Mouse (Mus musculus): ENCODE results near the gene Rbfox1.

Gene Rbfox1

DNA sequence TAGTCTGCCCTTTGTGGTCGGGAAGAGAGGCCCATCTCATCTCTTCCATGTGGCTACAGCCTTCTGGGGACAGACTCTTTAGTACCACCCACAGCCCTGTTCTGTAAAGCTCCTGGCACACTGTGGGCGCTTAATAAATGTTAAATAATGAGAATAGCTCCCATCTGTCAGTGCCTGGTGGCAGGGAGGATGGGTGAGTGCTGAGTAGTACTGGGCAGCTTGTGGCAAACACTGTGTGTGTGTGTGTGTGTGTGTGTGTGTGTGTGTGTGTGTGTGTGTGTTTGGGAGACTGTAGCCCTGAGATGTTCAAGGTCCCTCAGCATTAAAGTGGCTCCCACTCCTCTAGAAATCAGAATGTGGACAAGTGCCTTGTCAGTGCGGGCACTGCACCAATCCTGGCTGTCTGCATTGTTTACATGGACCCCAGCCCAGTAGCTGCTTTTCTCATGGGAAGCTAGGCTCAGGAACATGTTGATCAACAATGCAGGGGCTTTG, 1196.0 kb downstream of the Rbfox1 start:
- no peak for DNase-seq (ENCODE audit: low read depth, low spot score)

DNA sequence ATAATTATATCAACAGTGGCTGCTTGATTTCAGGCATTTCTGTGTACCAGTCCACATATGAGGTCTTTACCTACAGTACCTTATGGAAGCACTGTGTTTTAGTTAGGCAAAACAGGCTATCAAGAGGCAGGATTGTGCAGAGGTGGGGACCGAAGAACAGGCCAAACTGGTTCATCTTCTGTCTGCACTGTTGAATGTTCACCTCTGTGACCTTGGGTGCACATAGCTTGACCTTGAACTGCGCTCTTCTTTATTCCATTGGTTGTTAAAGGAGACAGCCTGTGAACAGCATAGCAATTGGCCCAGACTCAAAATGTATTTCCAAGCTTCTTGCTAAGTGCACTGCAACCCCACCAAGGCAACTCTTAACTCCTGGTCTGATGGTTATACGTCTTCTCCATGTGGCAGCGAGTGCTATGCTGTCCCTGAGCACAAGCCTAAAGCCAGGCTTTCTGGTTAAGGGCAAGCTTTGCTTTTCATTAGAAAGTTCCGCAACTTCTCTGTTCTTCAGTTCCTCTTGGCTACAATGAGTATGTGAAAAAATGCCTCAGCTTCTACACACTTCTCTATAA, 1196.6 kb downstream of the Rbfox1 start:
- DNase-seq (ENCODE audit: low read depth, low spot score) = no peak

DNA sequence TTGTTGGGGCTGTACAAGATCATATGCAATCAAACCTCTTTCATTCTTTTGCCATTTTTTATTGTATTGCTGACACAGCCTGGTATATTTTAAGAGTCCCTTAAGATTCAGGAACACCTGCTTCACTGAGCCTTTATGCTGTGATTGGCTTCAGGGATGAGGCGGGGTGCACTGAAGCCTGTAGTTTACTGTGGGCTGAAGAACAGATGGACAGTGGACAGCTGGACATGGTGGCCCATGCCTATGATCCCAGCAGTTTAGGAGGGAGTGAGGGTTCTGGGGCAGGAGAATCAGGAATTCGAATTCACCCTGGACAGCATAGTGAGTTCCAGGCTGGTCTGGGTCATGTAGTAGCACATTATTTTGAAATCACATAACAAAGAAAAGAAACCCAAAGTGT, 1198.8 kb downstream of the Rbfox1 start:
- DNase-seq (ENCODE audit: low read depth, low spot score) = no peak

DNA sequence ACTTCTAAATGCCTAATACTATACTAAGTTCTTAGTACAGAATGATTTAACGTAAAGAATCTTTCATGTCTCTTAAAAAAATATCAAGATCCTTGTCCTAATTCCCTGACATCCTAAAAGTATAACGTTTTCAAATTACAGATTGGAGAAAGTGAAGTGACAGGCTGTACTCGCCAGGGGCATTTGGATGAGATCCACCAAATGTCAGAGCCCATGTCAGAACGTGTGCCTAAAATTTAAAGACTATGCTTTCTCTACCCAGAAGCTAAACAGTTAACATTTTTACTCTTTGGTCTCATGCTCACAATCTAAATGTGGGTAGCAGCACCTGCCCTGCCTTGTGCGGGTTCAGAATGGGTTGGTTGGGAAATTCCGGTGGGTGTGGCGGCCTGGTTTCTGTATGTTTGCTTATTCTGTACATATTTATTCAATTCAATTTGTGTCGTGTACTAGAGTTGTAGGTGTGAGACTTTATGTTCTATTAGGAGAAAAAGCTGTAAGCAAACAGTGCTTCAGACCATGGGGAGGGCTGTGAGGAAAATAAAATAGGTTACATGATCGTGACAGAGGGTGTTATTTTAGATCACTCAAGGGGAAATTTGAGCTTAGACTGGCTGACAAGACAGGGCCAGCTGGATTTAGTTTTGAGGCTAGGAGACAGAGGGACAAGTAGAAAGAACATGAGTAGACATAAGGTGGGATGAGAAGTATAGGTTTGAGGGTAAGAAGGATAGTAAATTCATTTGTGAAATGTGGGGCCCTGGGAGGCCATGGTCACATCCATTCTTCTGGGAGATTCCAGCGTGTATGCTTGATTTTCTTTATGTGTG, 1203.7 kb downstream of the Rbfox1 start:
- no peak for DNase-seq (ENCODE audit: low read depth, low spot score)

DNA sequence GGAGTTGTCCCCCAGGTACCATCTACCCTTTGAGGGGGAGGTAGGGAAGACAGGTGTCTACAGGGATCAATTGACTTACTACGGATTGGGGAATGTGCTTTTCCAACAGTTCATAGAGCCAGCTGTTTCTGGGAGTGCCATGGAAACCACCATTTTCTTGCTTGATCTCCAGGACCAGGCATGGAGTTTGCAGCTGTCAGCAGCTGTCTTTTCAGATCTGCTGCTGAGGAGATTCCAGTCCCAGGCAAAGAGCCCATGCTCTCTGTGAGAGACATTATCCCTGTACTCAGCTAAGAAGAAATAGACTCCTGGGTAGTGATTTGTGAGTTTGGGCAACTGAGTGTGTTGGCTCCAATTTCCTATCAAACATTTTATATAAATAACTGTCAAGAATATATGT, 1204.3 kb downstream of the Rbfox1 start:
- DNase-seq (ENCODE audit: low read depth, low spot score) = no peak

DNA sequence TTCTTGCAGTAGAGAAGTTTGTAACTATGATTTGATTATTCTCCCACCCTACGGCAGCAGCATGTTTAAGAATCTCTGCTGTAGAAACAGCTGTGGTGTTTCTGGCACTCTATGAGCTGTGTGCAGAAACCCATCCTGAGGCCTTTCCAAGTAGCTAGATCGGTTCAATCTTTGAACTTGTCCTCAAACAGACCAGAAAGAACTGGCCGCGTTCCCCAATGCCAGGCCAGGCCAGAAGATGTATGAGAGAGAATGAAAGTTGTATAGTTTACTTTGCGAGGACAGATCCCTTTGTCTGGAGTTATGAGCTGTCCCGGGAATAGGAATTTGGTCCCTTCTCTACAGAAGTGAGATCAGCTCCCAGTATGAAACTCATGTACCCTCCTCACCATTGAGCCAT, 1205.0 kb downstream of the Rbfox1 start:
- no peak for DNase-seq (ENCODE audit: low read depth, low spot score)

DNA sequence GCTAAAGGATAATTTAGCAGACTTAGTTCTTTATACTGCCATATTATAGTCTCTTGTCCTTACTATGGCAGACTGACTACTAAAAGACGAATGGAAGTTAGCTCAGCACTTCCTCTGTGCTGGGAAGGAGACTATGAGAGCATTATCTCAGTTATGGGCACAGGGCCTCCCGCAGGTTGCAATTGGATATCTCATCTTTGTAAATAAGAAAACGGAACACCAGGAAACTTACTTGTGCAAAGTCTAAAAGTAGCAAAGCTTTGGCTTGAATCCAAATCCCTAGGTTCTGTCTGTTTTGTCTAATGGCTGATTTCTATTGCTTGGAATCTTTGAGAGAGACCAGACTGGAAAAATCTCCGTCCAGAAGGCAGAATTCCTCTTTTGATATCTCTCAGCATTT, 1207.7 kb downstream of the Rbfox1 start:
- DNase-seq (ENCODE audit: low read depth, low spot score) = no peak

DNA sequence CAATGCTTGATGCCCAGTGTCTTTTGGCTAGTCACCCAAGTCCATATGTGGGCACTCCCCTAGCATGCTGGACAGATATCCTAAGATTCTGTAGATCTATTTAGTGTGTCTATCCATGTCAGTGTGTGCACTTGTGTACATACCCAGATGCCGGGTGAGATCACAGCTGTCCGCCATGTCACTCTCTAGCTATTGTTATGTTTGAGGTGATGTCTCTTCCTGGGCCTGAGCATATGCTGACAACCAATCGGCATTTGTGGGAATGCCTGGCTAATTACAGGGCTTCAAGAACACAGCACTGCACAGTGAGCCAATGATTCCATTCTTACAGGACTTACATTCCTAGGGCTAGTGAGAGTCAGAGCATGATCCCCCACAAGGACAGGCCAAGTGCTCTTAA, 1208.5 kb downstream of the Rbfox1 start:
- DNase-seq (ENCODE audit: low read depth, low spot score) = no peak

DNA sequence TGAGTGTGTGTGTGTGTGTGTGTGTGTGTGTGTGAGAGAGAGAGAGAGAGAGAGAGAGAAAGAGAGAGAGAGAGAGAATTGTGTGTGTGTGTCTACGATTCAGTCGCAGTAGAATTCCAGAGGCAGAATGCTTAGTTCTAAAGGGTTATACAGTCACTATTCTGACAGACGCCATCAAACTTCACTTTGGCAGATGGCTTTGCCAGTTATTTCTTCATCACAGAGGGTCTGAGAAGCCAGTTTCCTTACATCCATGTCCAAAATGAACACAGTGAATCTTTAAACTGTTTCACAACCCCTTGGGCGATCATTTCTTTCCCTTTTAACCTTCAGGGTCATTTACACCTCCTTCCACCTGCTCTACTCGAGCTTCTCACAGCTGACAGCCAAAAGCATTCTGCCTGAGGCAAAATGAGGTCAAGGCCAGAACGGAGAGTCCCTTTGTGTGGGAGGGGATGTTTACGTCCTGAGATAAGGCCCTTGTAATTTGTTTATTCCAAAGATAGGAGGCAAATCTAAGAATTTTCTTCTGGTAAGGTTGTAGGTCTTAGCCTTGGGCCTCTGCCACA, 1209.1 kb downstream of the Rbfox1 start:
- no peak for DNase-seq (ENCODE audit: low read depth, low spot score)

DNA sequence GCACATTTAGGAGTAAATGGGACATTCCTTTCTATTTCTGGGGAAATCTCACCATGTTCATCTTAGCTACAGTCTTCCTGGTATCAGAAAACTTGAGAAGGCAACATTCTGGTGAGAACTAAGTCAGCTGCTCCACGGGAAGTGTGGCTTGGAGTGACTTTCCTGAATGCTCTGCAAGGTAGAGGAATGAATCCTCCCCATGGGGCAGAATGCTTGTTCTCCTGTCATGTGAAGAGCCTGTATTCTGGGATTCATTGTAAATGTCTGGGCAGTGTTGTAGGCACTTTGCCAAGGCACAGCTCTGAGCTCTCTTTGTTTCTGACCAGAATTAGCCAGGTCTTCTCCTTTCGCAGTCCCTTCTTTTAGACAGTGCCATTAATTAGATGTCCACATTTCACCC, 1211.9 kb downstream of the Rbfox1 start:
- no peak for DNase-seq (ENCODE audit: low read depth, low spot score)

DNA sequence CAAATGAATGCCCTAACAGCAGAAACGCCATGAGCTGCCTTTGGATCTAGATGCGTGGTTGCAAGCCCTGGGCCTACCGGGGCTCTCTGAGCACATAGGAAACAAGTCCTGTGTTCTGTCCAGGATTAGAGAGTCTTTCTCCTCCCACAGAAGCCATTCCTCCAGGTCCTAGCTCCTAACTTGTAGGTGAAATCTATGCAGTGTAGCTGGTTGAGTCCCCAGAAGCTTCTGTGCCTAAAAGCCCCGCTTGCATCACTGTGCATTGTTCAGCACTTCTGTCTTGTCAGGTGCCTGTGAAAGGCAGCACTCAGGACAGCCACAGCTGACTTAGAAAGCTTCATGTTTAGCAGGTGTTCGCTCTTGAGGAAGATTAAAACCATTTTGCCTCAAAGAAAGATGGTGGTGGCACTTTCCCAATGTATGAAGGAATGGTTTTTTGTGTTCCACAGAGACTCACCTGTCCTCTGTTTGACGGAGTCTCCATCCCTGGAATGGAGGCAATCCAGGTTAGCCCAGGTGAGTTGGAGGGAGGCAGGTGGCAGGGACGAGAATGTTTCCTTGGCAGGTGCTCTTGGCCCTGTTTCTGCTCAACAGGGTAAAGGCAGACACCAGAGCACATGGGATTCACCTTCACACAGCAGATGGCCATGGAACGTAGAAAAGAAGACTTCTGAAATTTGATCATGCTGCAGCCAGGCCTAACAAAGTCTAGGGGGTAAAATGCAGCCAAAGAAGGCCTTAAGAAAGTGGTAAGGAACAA, 1213.0 kb downstream of the Rbfox1 start:
- no peak for DNase-seq (ENCODE audit: low read depth, low spot score)

DNA sequence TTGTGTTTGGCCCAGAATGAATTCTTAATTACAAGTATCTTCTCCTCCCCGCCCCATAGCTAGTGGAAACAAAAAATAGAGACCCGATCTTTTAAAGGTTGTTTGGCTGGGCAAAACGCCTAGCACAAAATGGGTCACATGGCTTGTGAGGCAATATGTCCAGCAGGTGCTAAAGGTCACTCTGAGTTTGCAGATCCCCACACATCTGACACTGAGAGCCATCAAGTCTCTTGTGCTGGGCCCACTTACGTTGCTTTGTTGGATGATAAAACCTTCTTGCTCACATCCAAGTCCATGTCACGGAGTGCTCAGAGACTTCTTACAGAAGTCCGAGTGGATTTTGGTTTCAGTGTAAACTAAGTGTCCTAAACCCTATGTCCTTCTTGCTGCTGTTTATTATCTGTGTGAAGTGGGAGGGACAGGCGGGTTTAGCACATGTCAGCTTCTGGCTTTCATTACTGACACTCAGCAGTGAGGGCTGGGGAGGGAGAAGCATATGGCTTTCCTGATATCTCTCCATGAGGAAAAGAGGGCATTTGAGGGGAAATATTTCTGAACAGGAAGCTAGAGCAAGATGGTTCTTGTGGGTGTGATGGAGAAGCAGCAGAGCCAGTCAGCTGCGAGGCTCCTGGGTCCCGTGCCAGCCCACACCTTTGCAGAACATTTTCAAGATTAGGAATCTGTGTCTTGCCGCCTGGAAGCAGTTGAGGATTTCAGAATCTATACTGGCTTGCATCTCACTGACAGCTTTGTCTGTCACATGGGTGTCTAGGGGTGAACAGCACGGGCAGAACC, 1214.5 kb downstream of the Rbfox1 start:
- DNase-seq (ENCODE audit: low read depth, low spot score) = no peak

DNA sequence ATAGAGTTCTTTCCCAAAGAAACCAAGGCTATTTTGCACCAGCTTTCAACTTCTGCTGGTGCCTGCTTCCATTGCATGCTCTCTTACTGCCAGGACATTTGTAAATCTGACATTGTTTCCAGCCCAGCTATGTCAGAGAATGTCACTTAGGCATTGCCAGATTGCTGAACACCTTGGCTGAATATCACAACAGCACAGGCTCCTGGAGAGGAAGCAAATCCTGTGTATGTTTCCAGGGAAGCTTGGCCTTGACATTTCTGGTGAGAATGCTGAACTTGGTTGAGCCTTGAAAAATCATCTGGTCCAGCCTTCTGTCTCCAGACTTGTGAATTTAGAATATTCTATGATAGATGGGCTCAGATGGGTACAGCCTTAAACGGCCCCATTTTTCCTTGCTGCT, 1217.3 kb downstream of the Rbfox1 start:
- no peak for DNase-seq (ENCODE audit: low read depth, low spot score)

DNA sequence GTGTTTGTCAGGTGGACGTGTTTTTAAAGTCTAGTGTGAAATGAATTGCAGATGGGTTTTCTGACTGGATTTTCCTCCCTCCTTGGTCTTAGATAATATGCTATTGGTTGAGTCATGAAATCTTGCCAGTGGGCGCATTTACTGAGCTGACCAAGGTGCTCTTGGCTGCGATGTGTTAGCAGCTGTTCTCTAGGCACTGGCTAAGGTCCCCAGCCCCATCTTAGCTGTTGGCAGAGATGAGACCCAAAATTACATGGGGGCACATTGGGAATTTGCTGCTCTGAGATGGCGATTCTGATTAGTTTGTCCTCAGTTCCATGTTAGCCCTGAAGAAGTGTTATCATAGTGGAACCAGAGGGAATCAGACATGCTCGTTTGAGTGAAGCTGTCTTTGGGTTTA, 1218.1 kb downstream of the Rbfox1 start:
- no peak for DNase-seq (ENCODE audit: low read depth, low spot score)

DNA sequence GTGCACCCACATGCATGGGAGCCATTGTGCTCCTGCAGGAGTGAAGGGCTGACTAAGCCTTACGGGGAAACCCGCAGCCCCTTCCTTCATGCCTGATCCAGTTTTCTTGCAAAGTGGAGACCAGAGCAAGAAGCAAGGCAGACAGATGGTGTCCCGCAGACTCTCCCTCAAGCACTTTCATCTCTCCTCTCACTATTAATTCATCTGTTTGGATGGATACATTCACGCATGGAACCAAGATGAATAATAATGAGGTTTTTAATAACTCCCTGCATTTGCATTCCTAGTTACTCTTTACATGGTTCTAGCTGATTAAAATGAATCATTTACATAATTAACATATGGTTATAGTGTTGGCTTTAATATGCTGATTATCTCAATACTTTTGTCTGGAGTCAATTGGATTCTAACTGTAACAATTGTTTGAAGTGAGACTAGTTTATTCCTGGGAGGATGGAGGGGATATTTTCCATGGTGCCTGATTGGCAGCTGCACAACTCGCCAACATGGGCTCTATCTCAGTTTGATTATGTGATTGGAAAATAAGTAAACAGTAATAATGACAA, 1221.4 kb downstream of the Rbfox1 start:
- no peak for DNase-seq (ENCODE audit: low read depth, low spot score)

DNA sequence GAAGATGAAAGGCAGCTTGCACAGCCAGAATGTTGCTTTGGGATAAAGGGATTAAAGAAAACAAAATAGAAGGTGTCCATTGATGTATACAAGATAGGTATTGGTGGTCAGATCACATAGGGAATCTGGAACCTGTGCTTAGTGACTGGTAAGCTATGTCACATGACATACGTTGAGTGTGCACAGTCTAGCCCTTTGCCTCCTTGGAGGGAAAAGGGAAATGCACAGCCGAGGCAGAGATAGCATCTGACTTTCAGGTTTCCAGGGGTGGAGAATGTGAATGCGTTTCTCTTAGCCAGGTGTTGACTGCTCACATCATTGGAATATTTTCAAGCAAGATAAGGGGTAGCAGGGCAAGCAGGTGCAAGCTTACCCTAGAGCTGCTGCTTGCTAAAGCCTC, 1230.8 kb downstream of the Rbfox1 start:
- DNase-seq (ENCODE audit: low read depth, low spot score) = no peak

DNA sequence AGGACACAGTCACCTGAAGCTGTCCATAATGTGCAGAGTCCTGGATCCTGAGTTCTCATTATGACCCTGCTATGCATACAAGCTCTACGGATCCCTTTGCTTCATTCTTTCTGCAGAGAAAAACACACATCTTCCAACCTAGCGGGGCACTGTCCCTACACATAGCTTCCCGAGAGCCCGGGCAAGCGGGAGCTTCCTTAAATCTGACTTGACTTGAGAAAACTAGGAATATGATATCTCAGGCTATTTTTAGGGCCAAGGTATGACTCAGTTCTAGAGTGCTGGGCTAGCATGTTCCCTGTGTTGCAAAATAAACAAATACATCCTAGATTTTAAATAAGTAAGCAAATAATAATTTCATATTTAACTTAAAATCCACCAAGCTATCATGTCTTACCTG, 1244.4 kb downstream of the Rbfox1 start:
- no peak for DNase-seq (ENCODE audit: low read depth, low spot score)

DNA sequence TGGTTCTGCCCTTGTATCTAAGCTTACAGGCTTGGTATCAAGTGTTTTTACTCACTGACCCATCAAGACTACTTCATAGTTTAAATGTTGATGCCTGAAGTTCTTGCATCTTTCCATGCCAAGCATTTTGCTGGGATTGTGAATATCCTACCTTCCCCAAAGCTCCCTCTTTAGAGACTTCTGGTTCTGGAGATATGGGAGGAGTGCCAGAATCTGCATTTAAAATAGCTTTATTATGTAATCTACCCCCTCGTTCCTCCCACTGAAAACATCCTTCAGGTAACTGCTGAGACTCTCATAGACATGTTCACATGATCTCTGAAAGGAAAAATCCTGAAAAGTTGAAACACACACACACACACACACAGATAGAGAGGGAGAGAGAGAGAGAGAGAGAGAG, 1247.3 kb downstream of the Rbfox1 start:
- DNase-seq (ENCODE audit: low read depth, low spot score) = no peak

DNA sequence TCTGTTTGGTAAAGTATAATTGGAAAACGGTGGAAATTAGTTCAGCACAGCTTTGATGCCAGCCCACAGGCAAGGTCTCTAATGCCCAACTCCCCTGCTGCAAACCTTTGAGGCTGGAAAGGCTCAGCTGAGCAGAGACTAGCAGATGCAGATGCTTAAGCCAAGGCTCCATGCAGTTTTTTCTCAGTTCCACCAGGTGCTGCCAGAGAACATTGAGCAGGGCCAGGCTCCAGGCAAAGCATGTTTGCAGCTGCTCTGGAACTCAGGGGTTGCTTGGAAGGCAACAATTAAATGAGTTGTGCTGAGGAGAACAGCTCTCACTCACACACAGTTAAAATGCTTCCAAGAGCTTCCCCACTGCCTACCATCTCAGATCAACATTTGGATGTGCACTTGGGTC, 1251.8 kb downstream of the Rbfox1 start:
- no peak for DNase-seq (ENCODE audit: low read depth, low spot score)

DNA sequence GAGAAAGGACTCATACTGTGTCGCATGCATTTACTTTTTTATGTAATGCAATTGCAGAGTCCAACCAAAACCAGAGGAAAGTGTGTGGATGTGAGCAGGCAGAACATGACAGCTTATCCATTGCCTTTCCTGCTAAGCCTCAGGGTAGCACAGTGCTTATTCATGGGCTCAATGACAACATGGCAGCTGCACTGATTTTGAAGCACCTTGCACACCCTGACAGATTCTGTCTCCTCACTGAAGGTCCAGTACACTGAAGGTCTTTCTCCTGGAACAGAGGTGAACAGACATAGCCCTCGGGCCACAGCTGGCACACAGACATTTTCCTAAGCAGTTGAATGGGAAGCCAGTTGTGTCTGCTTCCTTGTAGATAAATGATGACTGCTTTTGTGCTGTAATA, 1254.3 kb downstream of the Rbfox1 start:
- DNase-seq (ENCODE audit: low read depth, low spot score) = no peak

DNA sequence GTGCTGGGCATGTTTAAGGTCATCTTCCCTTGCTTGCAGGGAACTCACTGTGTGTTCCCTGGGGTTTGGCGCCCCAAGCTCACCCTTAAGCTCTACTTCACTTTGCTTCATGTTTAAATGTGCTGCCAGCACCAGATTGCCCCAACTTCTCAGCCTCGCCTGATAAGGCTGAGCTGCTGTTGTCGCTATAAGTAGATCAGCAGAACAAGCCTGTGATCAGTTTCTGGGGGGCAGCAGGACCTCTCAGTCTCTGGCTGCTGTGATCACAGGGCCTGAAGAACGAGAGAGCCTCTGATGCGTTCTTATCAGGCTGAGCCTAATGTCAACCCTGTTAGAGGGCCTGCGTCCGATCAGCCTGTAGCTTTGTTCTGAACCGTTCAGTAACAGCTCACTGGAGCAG, 1255.8 kb downstream of the Rbfox1 start:
- DNase-seq (ENCODE audit: low read depth, low spot score) = no peak

All from CD4-positive helper T cell, adult 2 months (primary cell).